Mouse (Mus musculus): ENCODE results near the gene Tmem115.

The Tmem115 gene

GRCm38 (mm10) chr9:107575579-107576356, 42.0 kb downstream of the Tmem115 start:
- no peak for DNase-seq

DNA sequence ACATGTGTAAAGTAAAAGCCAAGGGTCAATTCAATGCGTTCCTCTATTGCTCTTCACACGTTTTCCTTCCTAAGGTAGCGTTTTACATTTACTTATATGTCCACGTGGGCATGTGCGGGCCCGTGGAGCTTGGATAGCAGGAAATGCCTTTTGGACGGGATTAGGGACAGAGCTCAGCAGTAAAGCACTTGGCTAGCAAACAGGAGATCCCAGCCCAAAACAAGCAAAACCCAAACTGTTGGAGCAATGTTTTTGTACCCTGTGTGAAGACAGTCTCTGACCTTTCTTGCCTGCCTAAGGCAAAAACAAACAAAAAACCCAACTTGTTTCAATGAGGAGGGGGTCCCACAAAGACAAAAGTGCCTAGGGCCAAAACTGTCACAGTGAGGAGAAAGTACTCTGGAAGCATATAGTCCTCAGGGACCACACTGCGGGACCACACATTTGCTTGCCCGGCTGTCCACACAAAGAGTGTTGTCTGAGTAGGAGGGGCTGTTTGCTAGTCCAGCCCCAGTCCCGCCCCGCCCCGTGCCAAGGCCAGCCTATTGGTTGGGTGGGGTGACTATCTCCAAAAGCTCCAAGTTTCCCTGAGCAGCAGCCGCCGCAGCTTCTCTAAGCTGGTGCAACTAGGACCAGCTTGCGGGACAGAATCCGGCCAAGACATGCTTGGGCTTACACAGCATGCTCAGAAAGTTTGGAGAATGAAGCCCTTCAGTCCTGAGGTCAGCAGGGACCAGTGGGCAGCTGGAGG, 42.8 kb downstream of the Tmem115 start, which contains the start of gene Hyal1:
Gene Hyal1, plus strand, starts transcription at position 571 of the 751 bp plus-strand sequence.
- DNase-seq = no peak

DNA sequence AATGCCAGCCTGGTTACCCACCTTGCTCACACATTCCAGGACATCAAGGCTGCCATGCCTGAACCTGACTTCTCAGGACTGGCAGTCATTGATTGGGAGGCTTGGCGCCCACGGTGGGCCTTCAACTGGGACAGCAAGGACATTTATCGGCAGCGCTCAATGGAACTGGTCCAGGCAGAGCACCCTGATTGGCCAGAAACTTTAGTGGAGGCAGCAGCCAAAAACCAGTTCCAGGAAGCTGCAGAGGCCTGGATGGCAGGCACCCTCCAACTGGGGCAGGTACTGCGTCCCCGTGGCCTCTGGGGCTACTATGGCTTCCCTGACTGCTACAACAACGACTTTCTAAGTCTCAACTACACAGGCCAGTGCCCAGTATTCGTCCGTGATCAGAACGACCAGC, 44.1 kb downstream of the Tmem115 start:
- DNase-seq = no peak

DNA sequence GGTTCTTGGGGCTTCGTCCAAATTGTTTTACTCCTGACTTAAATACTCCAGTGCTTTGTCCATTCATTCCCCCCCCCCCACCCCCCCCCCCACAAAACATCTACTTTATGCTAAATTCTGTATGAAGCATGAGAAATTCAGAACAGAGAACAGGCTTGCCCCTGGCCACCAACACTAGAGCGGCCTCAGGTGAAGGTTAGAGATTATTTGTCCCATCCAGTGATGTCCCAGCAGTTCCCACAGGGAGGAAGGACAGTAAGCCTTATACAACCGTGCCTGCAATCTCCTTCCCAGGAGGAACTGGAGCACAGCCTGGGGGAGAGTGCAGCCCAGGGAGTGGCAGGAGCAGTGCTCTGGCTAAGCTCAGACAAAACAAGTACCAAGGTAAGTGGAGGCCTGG, 44.8 kb downstream of the Tmem115 start, which contains the start of gene Naa80:
Gene Naa80, plus strand, starts transcription at position 301 of the 400 bp plus-strand sequence.
- DNase-seq = no peak

DNA sequence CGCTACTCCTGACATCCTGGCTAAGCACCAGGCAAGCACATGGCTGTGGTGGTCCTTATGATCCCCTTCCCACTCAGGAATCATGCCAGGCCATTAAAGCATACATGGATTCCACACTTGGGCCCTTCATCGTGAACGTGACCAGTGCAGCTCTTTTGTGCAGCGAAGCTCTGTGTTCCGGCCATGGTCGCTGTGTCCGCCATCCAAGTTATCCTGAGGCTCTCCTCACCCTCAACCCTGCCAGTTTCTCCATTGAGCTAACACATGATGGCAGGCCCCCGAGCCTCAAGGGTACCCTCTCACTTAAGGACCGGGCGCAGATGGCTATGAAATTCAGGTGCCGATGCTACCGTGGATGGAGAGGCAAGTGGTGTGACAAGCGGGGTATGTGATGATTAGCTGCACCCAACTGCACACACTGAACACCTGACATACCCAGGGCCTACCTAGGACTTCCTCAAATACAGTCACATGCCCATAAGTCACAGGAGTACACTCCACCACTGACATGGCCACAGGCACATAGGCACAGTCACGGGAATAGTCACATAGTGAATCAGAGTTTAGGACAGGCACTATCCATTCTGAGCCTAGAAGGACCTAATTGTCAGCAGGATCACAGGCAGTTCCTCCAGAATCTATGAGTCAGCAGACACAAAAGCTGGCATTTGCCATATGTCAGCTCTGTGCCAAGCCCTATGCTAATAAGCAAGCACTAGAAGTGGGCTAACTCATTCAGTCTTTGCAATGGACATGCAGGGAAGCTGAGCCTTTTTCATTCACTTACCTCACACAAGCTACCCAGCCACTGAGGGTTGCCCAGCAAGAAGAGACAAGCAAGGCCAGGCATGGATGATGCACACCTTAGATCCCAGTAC, 45.5 kb downstream of the Tmem115 start:
- no peak for DNase-seq

DNA sequence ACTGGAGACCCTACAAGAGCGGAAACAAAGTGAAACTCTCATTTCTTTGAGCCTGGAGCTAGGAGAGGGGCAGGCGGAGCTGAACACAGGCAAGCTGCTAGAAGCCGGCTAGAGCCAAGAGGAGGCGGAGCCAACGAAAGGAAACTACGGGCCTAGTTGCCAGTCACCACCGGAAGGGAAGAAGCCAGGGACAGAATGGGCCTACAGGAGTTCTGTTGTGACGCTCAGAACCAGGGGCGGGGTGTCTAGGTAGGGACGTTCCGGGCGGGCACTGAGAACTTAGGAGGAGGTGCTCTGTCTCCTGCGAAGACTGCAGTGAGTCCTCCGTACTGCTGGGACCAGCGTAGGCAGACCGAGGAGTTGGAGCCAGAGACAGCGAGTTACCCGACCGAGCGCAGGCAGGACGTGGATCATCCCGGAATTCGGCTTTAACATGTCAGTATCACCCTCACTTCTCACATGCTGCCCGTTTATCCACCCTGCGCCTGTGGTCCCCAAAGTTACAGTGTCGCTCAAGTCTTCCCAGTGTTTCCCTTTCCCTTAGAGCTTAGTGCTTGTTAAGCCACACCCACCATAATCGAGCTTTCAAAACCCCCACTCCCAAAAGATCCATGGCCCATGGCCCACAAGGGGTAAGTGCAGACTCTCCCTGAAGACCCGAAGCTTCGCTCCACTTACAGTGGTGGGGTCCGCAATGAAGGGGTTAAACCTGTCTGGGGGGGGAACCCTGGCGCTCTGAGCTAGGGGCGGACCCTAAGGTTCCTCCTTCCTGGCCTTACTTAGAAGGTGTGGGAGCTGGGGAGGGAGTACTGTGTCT, 47.0 kb downstream of the Tmem115 start, which contains the start of gene Hyal3:
Gene Hyal3, plus strand, starts transcription at position 318 of the 817 bp plus-strand sequence.
- peak; percentile 93 for DNase-seq

DNA sequence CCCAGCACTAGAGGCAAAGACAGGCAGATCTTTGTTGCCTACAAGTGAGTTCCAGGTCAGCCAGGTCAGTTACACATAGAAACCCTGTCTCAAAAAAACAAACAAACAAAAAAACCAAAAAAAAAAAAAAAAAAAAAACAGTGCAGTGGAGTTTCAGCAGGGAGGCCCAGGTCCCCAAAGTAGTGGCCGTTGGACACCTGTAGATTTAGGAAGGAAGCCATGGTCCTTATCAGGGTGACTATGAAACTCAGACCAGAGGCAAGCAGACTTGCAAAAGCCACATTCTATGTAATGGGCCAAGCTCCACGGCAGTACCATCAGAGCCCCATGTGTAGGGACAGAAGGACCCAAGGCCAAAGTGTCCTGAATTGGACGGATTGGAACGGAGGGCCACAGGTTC, 47.8 kb downstream of the Tmem115 start:
- DNase-seq = no peak

DNA sequence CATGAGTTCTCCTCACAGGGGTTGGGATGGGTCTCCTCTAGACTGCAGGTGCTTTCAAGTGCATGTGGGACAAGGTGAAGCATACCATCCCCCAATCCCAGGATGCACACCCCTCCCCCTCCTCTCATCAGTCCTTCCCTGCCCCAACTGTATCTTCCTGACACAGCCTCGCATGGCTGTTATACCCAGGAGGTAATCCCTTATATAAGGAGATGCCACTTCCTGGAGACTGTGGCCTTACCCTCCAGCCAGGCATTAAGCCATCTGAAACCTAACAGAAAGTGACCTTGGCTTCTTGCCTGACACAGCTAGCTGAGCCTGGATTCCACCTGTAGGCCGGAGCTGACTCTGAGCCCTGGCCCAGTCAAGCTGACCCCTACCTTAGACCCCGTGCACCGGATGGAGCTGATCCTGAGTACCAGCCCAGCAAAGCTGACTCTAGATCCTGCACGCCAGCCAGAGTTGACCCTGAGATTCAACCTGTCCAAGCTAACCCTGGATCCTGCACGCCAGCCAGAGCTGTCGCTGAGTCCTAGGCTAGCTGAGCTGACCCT, 48.8 kb downstream of the Tmem115 start:
- DNase-seq = no peak

- DNase-seq = no peak
Observed at GRCm38 (mm10) chr9:107583174-107583573, 49.4 kb downstream of the Tmem115 start.

DNA sequence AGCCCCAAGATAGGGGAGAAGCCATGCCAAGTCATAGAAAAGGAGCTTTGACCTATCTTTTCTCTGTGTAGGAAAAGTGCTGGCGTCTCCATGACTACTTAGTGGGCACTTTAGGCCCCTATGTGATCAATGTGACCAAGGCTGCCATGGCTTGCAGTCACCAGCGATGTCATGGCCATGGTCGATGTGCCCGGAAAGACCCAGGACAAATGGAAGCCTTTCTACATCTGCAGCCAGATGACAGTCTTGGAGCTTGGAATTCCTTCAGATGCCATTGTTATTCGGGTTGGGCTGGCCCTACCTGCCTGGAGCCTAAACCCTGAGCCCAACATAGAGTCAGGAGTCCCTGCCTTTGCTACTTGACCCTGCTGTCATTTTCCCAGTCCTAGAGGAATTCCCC, 52.8 kb downstream of the Tmem115 start:
- peak; percentile 72 for DNase-seq

DNA sequence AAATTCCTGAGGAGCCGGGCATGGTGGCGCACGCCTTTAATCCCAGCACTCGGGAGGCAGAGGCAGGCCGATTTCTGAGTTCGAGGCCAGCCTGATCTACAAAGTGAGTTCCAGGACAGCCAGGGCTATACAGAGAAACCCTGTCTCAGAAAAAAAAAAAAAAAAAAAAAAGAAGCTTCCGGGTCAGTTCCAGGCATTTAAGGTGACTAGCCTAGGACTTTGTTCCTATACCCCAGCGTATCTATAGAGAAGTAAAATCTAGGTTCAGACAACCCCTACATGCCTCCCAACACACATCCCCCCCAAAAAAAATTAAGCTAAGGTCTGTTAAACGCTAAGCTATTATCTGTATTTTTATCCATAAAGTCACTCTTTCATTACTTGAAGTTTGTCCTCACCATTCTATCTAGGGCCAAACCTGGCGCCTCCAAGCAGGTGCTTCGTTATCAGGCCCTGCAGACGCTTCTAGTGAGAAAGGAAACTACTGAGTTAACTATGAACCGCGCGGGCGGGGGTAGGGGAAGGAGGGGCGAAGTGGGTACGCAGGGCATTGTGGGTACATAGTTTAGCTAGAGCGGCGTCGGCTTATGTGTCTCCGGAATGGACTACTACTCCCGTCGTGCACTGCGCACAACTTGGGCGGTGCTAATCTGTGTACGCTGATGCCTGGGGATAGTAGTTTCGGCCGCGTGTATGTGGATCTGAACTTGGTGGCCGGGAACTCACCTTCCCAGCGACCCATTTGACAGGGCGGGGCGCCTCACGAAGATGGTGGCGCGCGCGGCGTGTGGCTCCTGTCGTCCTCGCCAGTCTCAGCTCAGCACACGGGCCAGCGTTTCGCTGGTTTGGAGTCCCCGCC, 53.5 kb downstream of the Tmem115 start, which contains the start of gene Ifrd2:
Gene Ifrd2, plus strand, starts transcription at position 669 of the 859 bp plus-strand sequence.
- peak; percentile 99 for DNase-seq

DNA sequence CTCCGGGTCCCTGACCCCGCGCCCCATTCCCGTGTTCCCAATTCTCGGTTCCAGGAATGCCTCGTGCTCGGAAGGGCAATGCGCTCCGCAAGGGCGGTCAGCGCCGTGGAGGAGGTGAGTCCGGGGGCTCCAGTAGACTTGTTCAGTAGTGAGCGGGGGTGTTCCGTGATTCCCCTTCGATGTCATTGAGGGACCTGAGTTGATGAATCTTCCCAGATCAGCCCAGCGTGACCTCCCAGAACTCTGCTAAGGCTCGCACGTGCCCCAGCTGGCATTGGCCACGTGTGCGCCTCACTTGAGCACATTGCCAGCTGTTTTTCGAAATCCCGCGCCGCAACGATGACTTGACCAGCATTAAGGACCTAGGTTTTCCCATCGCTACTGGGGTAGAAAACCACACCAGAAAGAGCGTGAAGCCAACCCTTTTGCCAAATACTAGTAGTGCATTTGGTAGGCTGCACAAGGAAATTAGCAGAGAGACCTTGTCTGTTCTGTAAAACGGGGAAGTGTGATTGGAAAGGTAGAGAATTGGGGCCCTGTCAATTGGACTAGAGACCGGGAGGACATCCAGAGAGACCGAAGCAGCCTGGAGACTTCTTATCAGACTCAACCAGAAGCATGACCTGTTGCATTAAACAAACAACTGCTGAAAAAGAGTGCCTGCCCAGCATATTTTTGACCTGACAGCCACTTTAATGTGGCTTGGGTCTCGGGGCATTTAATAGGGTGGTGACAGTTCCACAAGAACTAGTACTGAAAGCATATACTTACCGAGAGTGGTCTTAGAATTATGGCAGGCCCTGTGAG, 54.3 kb downstream of the Tmem115 start:
- no peak for DNase-seq
